Mouse (Mus musculus) bone marrow macrophage, adult 2 months (primary cell): ENCODE measurements around the gene Kdm4c.

Experiments
- CTCF ChIP-seq: IDR thresholded peaks from 2 replicates; pipeline ENCODE4 v1.5.1; 2012; ENCODE audit warnings: low read depth, mild to moderate bottlenecking, low read length, moderate library complexity
- POLR2A ChIP-seq: IDR thresholded peaks from 2 replicates; pipeline ENCODE4 v1.6.1; 2012; ENCODE audit warnings: mild to moderate bottlenecking, low read depth, low read length, borderline replicate concordance

GRCm38 (mm10) chr4:74259331-74259730, 17.0 kb downstream of the Kdm4c start:
- TF ChIP-seq CTCF (no peak), POLR2A (no peak)
